Mouse (Mus musculus) ES-E14 (cell line): Measurements from ENCODE around the gene Dynlrb2. TPM values are rescaled to one million over a fixed set of nuclear protein-coding genes. Genes with fewer than 3 reads are reported as not detected.

ENCODE experiments used
- DNase-seq: peaks from one replicate; pipeline ENCODE4 v3.0.0-alpha.2; 2013; ENCODE audit warnings: low read depth, low spot score
- H3K27ac ChIP-seq: 2 replicates; pipeline ENCODE4 v1.5.1; 2012; ENCODE audit warnings: low read depth, mild to moderate bottlenecking, low read length, moderate library complexity, mixed read lengths; ENCODE audit not compliant: poor library complexity, insufficient read depth, severe bottlenecking
- H3K36me3 ChIP-seq: 2 replicates; pipeline ENCODE4 v1.6.1; 2012; ENCODE audit warnings: mild to moderate bottlenecking, low read length, moderate library complexity, mixed read lengths; ENCODE audit not compliant: control insufficient read depth, poor library complexity, insufficient read depth, severe bottlenecking
- H3K4me1 ChIP-seq, 2 experiments: fragments of 150-350 bp in 1 of 2; sonication (generic) in 1 of 2; 2 replicates each; pipeline ENCODE4 v1.6.1; 2012; ENCODE audit warnings: low read length in 2 of 2, mild to moderate bottlenecking in 1 of 2, mixed read lengths in 1 of 2; ENCODE audit not compliant: control insufficient read depth in 2 of 2, insufficient read depth in 2 of 2, poor library complexity in 1 of 2
- H3K4me3 ChIP-seq, 2 experiments: fragments of 150-350 bp in 1 of 2; sonication (generic) in 1 of 2; 2 replicates each; pipeline ENCODE4 v1.5.1; 2012; ENCODE audit warnings: low read length in 2 of 2, low read depth in 1 of 2, mild to moderate bottlenecking in 1 of 2, mixed read lengths in 1 of 2; ENCODE audit not compliant: insufficient read depth in 1 of 2, poor library complexity in 1 of 2, severe bottlenecking in 1 of 2
- H3K9ac ChIP-seq: 2 replicates; pipeline ENCODE4 v1.6.1; 2012; ENCODE audit warnings: low read depth, mild to moderate bottlenecking, low read length, mixed read lengths; ENCODE audit not compliant: poor library complexity, insufficient read depth, severe bottlenecking
- H3K9me3 ChIP-seq: fragments of 150-350 bp; sonication (generic); 2 replicates; pipeline ENCODE4 v1.6.1; 2012; ENCODE audit warnings: low read depth, mild to moderate bottlenecking, low read length; ENCODE audit not compliant: control insufficient read depth, insufficient read depth
- CHD2 ChIP-seq: IDR thresholded peaks from 2 replicates; pipeline ENCODE4 v1.6.1; 2014; ENCODE audit warnings: mild to moderate bottlenecking, low read depth, low read length, inconsistent platforms
- HCFC1 ChIP-seq: IDR thresholded peaks from 2 replicates; pipeline ENCODE4 v1.6.1; 2012; ENCODE audit warnings: low read length, inconsistent platforms, borderline replicate concordance; ENCODE audit not compliant: insufficient read depth
- MAFK ChIP-seq: IDR thresholded peaks from 2 replicates; pipeline ENCODE4 v1.6.1; 2014; ENCODE audit warnings: mild to moderate bottlenecking, low read depth, low read length, inconsistent platforms; ENCODE audit not compliant: insufficient read depth
- ZC3H11A ChIP-seq: IDR thresholded peaks from 2 replicates; pipeline ENCODE4 v1.6.1; 2012; ENCODE audit warnings: low read depth, mild to moderate bottlenecking, inconsistent platforms, low read length, borderline replicate concordance
- ZNF384 ChIP-seq: IDR thresholded peaks from 2 replicates; pipeline ENCODE4 v1.6.1; 2012; ENCODE audit warnings: low read depth, low read length, inconsistent platforms
- in situ Hi-C, 2 experiments: fragments of 600-800 bp; cut with MboI; formaldehyde crosslinking; loops; one replicate each; pipeline ENCODE4 v1.15.1; 2025; ENCODE audit warnings: low sequenced_read_pairs in 2 of 2, inconsistent platforms in 1 of 2; ENCODE audit not compliant: unreplicated experiment in 2 of 2
- total RNA-seq: library from RNA; depleted of rRNA; stranded (reverse); fragments of 300-350 nt; gene quantifications from 2 replicates; pipeline ENCODE4 v1.2.3, GENCODE M21; 2012

Dynlrb2 gene
- total RNA-seq, 1 experiment: not detected

DNA sequence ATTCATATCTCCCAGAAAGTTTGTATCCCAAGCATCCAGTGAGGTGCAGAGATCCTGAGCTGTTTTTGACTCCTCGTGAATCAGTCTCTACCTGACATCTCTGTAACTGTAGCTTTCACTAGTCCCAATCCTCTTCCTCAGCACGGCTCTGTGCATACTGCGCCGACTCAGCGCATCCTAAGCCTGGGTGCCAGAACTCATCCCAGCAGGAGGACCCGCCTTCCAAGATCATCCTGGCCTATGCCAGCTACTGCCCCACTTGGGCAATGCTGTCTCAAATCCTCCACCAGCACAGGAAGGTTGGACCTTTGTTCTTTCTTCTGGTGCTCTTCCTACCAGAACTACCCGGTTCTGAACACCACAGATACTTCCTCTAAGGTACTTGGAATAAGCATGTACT lies 20.1 kb downstream of the Dynlrb2 start:
- Histone ChIP-seq H3K4me3 (no peak overlapping the region), H3K36me3 (no peaks in the 10 kb centered on the region), H3K9ac (no peak overlapping the region), H3K9me3 (no peaks in the 10 kb centered on the region), H3K27ac (no peak overlapping the region), H3K4me1 (no peaks in the 10 kb centered on the region)
- DNase-seq: no peak
- TF ChIP-seq CHD2: no peak
- no peak for TF ChIP-seq ZC3H11A
- TF ChIP-seq ZNF384: no peak
- no peak for TF ChIP-seq MAFK
- TF ChIP-seq HCFC1: no peak
- in situ Hi-C loops: no loop called here

DNA sequence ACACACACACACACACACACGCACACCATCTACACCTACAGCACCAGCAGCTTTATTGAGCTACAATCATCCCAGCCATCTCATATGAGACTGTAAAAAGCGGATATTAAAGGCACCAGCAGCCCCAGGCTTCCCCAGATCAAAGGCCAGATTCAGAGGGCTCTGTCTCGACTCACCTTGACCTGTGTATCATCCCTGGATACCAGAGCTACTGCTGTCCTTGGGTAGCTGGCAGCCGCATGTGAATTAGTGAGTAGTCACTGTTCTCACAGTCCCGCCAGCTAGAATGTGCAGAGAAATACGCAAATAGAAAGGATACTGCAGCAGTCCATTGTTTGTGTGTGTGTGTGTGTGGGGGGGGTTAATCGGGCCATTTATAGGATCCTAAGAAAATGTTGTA lies 24.0 kb downstream of the Dynlrb2 start:
- TF ChIP-seq ZNF384: no peak
- H3K4me3 ChIP-seq: no peak overlapping the region
- in situ Hi-C loops: no loop called here
- no peak for DNase-seq
- no peaks in the 10 kb centered on the region for H3K36me3 ChIP-seq
- H3K4me1 ChIP-seq: no peaks in the 10 kb centered on the region
- no peak overlapping the region for H3K27ac ChIP-seq
- H3K9ac ChIP-seq: no peak overlapping the region
- no peaks in the 10 kb centered on the region for H3K9me3 ChIP-seq

DNA sequence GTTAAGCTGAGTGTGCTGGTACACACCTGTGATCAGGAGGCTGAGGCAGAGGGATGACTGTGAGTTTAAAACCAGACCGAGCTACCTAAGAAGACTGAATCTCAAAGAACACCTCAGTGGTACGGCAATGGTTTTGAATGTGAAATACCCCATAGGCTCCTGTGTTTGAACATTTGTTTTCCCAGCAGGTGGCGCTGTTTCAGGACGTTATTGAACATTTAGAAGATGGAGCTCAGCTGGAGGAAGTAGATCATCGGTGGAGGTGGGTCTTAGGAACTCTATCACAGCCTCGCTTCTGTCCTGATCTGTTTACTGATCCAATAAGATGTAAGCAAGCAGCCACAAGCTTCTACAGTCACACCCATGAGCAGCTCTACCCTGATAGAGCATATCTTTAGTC lies 28.3 kb downstream of the Dynlrb2 start:
- DNase-seq: peak; percentile 13
- H3K4me3 ChIP-seq: no peak overlapping the region
- H3K36me3 ChIP-seq: no peaks in the 10 kb centered on the region
- TF ChIP-seq HCFC1: no peak
- TF ChIP-seq MAFK: no peak
- TF ChIP-seq CHD2: no peak
- TF ChIP-seq ZNF384: no peak
- no peak for TF ChIP-seq ZC3H11A
- in situ Hi-C loops: no loop called here
- H3K27ac ChIP-seq: no peak overlapping the region
- H3K9ac ChIP-seq: no peak overlapping the region
- no peaks in the 10 kb centered on the region for H3K4me1 ChIP-seq
- no peaks in the 10 kb centered on the region for H3K9me3 ChIP-seq

DNA sequence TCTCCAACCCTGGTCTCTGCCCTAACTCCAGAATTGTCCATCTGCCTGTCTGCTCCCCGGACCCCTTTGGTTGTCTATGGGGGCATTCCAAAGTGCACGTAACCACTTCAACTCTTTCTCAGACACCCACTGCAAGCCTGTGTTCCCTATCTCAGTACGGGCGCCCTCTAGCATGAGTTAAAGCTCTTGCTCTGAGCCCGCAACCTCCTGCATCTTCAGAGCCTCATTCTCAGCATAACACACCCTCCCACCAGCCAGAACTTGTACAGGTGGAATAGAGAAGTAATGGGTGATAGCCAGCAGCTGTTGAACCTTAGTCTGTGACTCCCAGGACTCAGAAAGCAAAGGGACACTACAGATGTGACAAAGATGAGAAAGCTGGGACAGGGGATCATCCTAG lies 32.0 kb downstream of the Dynlrb2 start:
- Histone ChIP-seq H3K9me3 (no peaks in the 10 kb centered on the region), H3K4me3 (no peak overlapping the region), H3K27ac (no peak overlapping the region), H3K9ac (no peak overlapping the region), H3K36me3 (no peaks in the 10 kb centered on the region), H3K4me1 (no peaks in the 10 kb centered on the region)
- no peak for DNase-seq
- in situ Hi-C loops: no loop called here
- no peak for TF ChIP-seq ZC3H11A
- TF ChIP-seq ZNF384: no peak
- TF ChIP-seq CHD2: no peak

DNA sequence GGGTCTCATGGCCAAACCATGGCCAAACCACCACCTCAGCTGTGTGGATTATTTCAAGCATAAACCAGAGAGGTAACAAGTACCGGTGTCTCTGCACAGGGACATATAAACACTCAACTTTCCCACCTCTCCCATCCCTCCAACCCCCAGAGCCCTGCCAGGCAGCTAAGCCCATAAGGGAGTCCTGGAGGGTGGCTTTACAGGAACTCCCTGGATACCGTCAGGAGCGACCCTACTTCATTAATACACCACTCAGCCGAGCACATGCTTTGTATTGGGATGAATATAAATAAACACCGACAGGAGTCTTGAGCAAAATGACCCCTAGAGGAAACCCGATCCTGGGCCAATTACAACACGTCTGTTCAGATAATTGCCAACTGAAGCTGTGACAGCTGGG lies 34.0 kb downstream of the Dynlrb2 start:
- Histone ChIP-seq H3K9ac (no peak overlapping the region), H3K4me3 (no peak overlapping the region), H3K4me1 (no peaks in the 10 kb centered on the region), H3K36me3 (no peaks in the 10 kb centered on the region), H3K27ac (no peak overlapping the region), H3K9me3 (no peaks in the 10 kb centered on the region)
- TF ChIP-seq HCFC1: no peak
- no peak for TF ChIP-seq MAFK
- no peak for TF ChIP-seq ZC3H11A
- TF ChIP-seq ZNF384: no peak
- no peak for TF ChIP-seq CHD2
- DNase-seq: no peak
- in situ Hi-C loops: no loop called here
